Mouse (Mus musculus): ENCODE data around the gene 9430097D07Rik. TPM values are rescaled to one million over a fixed set of nuclear protein-coding genes. Genes with fewer than 3 reads are reported as not detected.

9430097D07Rik gene
- polyA plus RNA-seq, 1 experiment = not detected

- H3K4me3 ChIP-seq (ENCODE audit: insufficient read depth, low read depth, low read length) = no peak overlapping the region
- WGBS = 10% methylated on average over 23 of the region's 23 CpGs
- peaks cover 24% of the 10 kb centered on the region for H3K4me1 ChIP-seq (ENCODE audit: control insufficient read depth, insufficient read depth, low read length)
- H3K27ac ChIP-seq (ENCODE audit: insufficient read depth, low read depth, low read length) = no peak overlapping the region
- no peak for TF ChIP-seq POLR2A (IDR thresholded peaks at IDR 0.05; ENCODE audit: insufficient read depth, low read depth, low read length)
- peak; percentile 26; the same call in 1 of the 2 replicates for TF ChIP-seq CTCF (IDR thresholded peaks at IDR 0.05; ENCODE audit: insufficient read depth, low read depth, low read length)
Observed at GRCm38 (mm10) chr2:32610610-32611229, 35.2 kb upstream of the 9430097D07Rik start.

- Histone ChIP-seq H3K4me3 (ENCODE audit: insufficient read depth, low read depth, low read length) (peak overlapping the region; percentile 93), H3K27ac (ENCODE audit: insufficient read depth, low read depth, low read length) (no peak overlapping the region), H3K4me1 (ENCODE audit: control insufficient read depth, insufficient read depth, low read length) (peaks cover 24% of the 10 kb centered on the region)
- TF ChIP-seq CTCF (IDR thresholded peaks at IDR 0.05; ENCODE audit: insufficient read depth, low read depth, low read length) (no peak), POLR2A (IDR thresholded peaks at IDR 0.05; ENCODE audit: insufficient read depth, low read depth, low read length) (no peak)
- WGBS = 65% methylated on average over 18 of the region's 18 CpGs
Observed at GRCm38 (mm10) chr2:32608778-32609435, 33.4 kb upstream of the 9430097D07Rik start.

GRCm38 (mm10) chr2:32608141-32608777 is 32.8 kb upstream of the 9430097D07Rik start:
- Histone ChIP-seq H3K27ac (ENCODE audit: insufficient read depth, low read depth, low read length) (no peak overlapping the region), H3K4me1 (ENCODE audit: control insufficient read depth, insufficient read depth, low read length) (peaks cover 24% of the 10 kb centered on the region), H3K4me3 (ENCODE audit: insufficient read depth, low read depth, low read length) (peak overlapping the region; percentile 93)
- 14% methylated on average over 25 of the region's 25 CpGs for WGBS
- no peak for TF ChIP-seq CTCF (IDR thresholded peaks at IDR 0.05; ENCODE audit: insufficient read depth, low read depth, low read length)
- no peak for TF ChIP-seq POLR2A (IDR thresholded peaks at IDR 0.05; ENCODE audit: insufficient read depth, low read depth, low read length)

- 6% methylated on average over 34 of the region's 34 CpGs for whole genome bisulfite sequencing
- Histone ChIP-seq H3K27ac (ENCODE audit: insufficient read depth, low read depth, low read length) (peak overlapping the region; percentile 8; the same call in 1 of the 2 replicates), H3K4me1 (ENCODE audit: control insufficient read depth, insufficient read depth, low read length) (peaks cover 27% of the 10 kb centered on the region), H3K4me3 (ENCODE audit: insufficient read depth, low read depth, low read length) (peak overlapping the region; percentile 93)
- no peak for TF ChIP-seq POLR2A (IDR thresholded peaks at IDR 0.05; ENCODE audit: insufficient read depth, low read depth, low read length)
- peak; percentile 28; the same call in 1 of the 2 replicates for TF ChIP-seq CTCF (IDR thresholded peaks at IDR 0.05; ENCODE audit: insufficient read depth, low read depth, low read length)
Observed at GRCm38 (mm10) chr2:32607262-32607947, 31.9 kb upstream of the 9430097D07Rik start.

- WGBS = 12% methylated on average over 55 of the region's 55 CpGs
- no peak overlapping the region for H3K27ac ChIP-seq (ENCODE audit: insufficient read depth, low read depth, low read length)
- TF ChIP-seq POLR2A (IDR thresholded peaks at IDR 0.05; ENCODE audit: insufficient read depth, low read depth, low read length) (no peak), CTCF (IDR thresholded peaks at IDR 0.05; ENCODE audit: insufficient read depth, low read depth, low read length) (no peak)
- H3K4me3 ChIP-seq (ENCODE audit: insufficient read depth, low read depth, low read length) = peak overlapping the region; percentile 93
- H3K4me1 ChIP-seq (ENCODE audit: control insufficient read depth, insufficient read depth, low read length) = peaks cover 28% of the 10 kb centered on the region
Observed at GRCm38 (mm10) chr2:32606161-32607142, 31.0 kb upstream of the 9430097D07Rik start.

GRCm38 (mm10) chr2:32604631-32605030 is 29.1 kb upstream of the 9430097D07Rik start:
- 53% methylated on average over 10 of the region's 10 CpGs for WGBS
- Histone ChIP-seq H3K4me3 (ENCODE audit: insufficient read depth, low read depth, low read length) (no peak overlapping the region), H3K27ac (ENCODE audit: insufficient read depth, low read depth, low read length) (no peak overlapping the region), H3K4me1 (ENCODE audit: control insufficient read depth, insufficient read depth, low read length) (peaks cover 25% of the 10 kb centered on the region)
- TF ChIP-seq POLR2A (IDR thresholded peaks at IDR 0.05; ENCODE audit: insufficient read depth, low read depth, low read length) = no peak
- TF ChIP-seq CTCF (IDR thresholded peaks at IDR 0.05; ENCODE audit: insufficient read depth, low read depth, low read length) = no peak

- Histone ChIP-seq H3K4me3 (ENCODE audit: insufficient read depth, low read depth, low read length) (peak overlapping the region; percentile 17), H3K27ac (ENCODE audit: insufficient read depth, low read depth, low read length) (no peak overlapping the region), H3K4me1 (ENCODE audit: control insufficient read depth, insufficient read depth, low read length) (peaks cover 8% of the 10 kb centered on the region)
- TF ChIP-seq CTCF (IDR thresholded peaks at IDR 0.05; ENCODE audit: insufficient read depth, low read depth, low read length) (peak; percentile 86; the same call in 1 of the 2 replicates), POLR2A (IDR thresholded peaks at IDR 0.05; ENCODE audit: insufficient read depth, low read depth, low read length) (no peak)
- WGBS = under 1% methylated on average over 11 of the region's 11 CpGs
Observed at GRCm38 (mm10) chr2:32602600-32603054, 27.1 kb upstream of the 9430097D07Rik start.

Data from olfactory bulb, adult 2 months (tissue).